Mouse (Mus musculus): ENCODE measurements around the gene Stxbp4. TPM values are rescaled to one million over a fixed set of nuclear protein-coding genes. Genes with fewer than 3 reads are reported as not detected.

Gene Stxbp4
- polyA plus RNA-seq, 1 experiment from 2014 or later = 41.0 TPM

GRCm38 (mm10) chr11:90484750-90485637, 152.9 kb downstream of the Stxbp4 start:
- Histone ChIP-seq H3K27ac (peak overlapping the region; percentile 36; the same call in 1 of the 2 replicates), H3K9ac (no peak overlapping the region), H3K4me3 (replicated peaks) (no peak overlapping the region), H3K9me3 (no peaks in the 10 kb centered on the region), H3K4me1 (peaks cover 15% of the 10 kb centered on the region), H3K27me3 (peaks cover 25% of the 10 kb centered on the region), H3K36me3 (replicated peaks) (peaks cover 13% of the 10 kb centered on the region), H3K4me2 (peak overlapping the region; percentile 13; the same call in 1 of the 2 replicates)
- 23% methylated on average over 14 of the region's 14 CpGs for WGBS
- peak; percentile 88 for ATAC-seq (ENCODE audit: low FRiP score)

GRCm38 (mm10) chr11:90483766-90484165, 154.1 kb downstream of the Stxbp4 start:
- 93% methylated on average over 3 of the region's 3 CpGs for WGBS
- H3K27me3 ChIP-seq = peaks cover 25% of the 10 kb centered on the region
- ATAC-seq (ENCODE audit: low FRiP score) = no peak
- H3K9me3 ChIP-seq = no peaks in the 10 kb centered on the region
- no peak overlapping the region for H3K4me3 ChIP-seq (replicated peaks)
- H3K4me1 ChIP-seq = peaks cover 15% of the 10 kb centered on the region
- H3K4me2 ChIP-seq = no peak overlapping the region
- no peak overlapping the region for H3K27ac ChIP-seq
- no peak overlapping the region for H3K9ac ChIP-seq
- peaks cover 18% of the 10 kb centered on the region for H3K36me3 ChIP-seq (replicated peaks)

DNA sequence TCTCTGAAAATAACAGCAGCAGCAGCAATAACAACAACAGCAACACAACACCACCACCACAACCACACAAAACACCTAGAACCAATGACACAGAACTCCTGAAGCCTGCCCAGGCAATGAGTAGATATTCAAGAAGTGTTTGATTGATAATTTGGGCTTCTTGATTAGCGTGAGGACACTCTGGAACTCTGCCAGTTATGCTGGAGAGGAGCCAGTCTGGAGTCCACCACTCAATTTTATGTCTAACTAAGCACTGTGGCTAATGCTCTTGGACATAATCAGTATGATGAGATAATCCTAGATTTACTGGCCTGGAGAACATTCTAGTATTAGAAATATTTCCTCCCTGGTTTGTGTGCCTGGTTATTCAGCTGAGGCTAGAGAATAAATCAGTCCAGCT, 156.1 kb downstream of the Stxbp4 start:
- H3K9me3 ChIP-seq = no peaks in the 10 kb centered on the region
- ATAC-seq (ENCODE audit: low FRiP score) = no peak

DNA sequence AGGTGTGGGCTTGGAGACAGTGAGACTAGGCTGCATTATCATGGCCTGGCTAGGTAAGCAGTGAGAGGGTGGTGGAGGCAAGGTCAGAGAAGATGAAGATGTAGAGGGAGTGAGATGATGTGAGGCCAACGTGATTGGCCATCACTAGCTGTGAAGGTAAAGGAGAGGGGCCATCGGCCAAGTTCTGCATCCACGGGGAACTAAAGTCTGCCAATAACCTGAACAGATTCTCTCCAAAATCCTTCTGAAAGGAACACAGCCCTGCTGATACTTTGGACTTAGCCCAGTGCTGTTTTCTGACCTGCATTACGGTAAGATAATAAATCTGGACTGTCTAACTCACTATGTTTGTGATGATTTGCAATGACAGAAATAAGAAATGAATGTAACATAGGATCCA, 167.6 kb downstream of the Stxbp4 start:
- Histone ChIP-seq H3K9me3 (no peaks in the 10 kb centered on the region), H3K9ac (no peak overlapping the region), H3K27ac (no peak overlapping the region), H3K4me2 (no peak overlapping the region), H3K4me1 (no peaks in the 10 kb centered on the region), H3K27me3 (no peaks in the 10 kb centered on the region), H3K4me3 (replicated peaks) (no peak overlapping the region), H3K36me3 (replicated peaks) (no peaks in the 10 kb centered on the region)
- no peak for ATAC-seq (ENCODE audit: low FRiP score)
- WGBS = 97% methylated on average over 4 of the region's 4 CpGs

More for the DNA sequence above, 156.1 kb downstream of the Stxbp4 start:
- no peak overlapping the region for H3K27ac ChIP-seq
- no peak overlapping the region for H3K9ac ChIP-seq
- H3K4me1 ChIP-seq = peaks cover 15% of the 10 kb centered on the region
- WGBS = 66% methylated on average over 1 of the region's 1 CpGs
- no peak overlapping the region for H3K4me3 ChIP-seq (replicated peaks)
- H3K27me3 ChIP-seq = peaks cover 13% of the 10 kb centered on the region; the same call in 1 of the 2 replicates
- no peak overlapping the region for H3K4me2 ChIP-seq
- H3K36me3 ChIP-seq (replicated peaks) = peaks cover 8% of the 10 kb centered on the region

GRCm38 (mm10) chr11:90464046-90464595, 173.8 kb downstream of the Stxbp4 start:
- WGBS = 64% methylated on average over 10 of the region's 10 CpGs
- H3K9me3 ChIP-seq = no peaks in the 10 kb centered on the region
- H3K4me3 ChIP-seq (replicated peaks) = no peak overlapping the region
- H3K36me3 ChIP-seq (replicated peaks) = no peaks in the 10 kb centered on the region
- H3K27me3 ChIP-seq = no peaks in the 10 kb centered on the region
- H3K4me2 ChIP-seq = no peak overlapping the region
- H3K27ac ChIP-seq = no peak overlapping the region
- ATAC-seq (ENCODE audit: low FRiP score) = no peak
- H3K9ac ChIP-seq = no peak overlapping the region
- H3K4me1 ChIP-seq = no peaks in the 10 kb centered on the region

DNA sequence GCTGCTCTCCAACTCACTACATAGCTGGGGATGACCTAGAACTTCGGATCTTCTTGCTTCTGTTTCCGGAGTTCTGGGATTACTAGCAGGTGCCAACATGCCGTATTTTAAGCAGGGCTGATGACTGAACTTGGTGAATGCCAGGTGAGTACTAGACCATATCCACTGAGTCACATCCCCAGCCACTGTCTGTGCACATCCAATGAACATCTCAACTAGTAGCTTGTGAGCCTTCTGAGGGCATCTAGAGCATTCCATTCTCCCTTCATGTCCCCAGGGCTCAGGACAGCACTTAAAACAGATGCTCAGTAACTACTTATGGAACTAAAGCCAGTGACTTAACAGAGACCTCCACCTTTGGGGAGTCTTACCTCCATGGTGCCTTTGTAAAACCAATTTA, 177.4 kb downstream of the Stxbp4 start:
- no peaks in the 10 kb centered on the region for H3K9me3 ChIP-seq
- H3K27ac ChIP-seq = no peak overlapping the region
- H3K36me3 ChIP-seq (replicated peaks) = no peaks in the 10 kb centered on the region
- H3K27me3 ChIP-seq = no peaks in the 10 kb centered on the region
- no peak overlapping the region for H3K4me2 ChIP-seq
- WGBS = 90% methylated on average over 3 of the region's 3 CpGs
- ATAC-seq (ENCODE audit: low FRiP score) = no peak
- no peaks in the 10 kb centered on the region for H3K4me1 ChIP-seq
- no peak overlapping the region for H3K4me3 ChIP-seq (replicated peaks)
- no peak overlapping the region for H3K9ac ChIP-seq

GRCm38 (mm10) chr11:90452134-90452533, 185.8 kb downstream of the Stxbp4 start:
- Histone ChIP-seq H3K9ac (no peak overlapping the region), H3K9me3 (no peaks in the 10 kb centered on the region), H3K4me3 (replicated peaks) (no peak overlapping the region), H3K27me3 (no peaks in the 10 kb centered on the region), H3K4me2 (no peak overlapping the region), H3K4me1 (no peaks in the 10 kb centered on the region), H3K27ac (no peak overlapping the region), H3K36me3 (replicated peaks) (no peaks in the 10 kb centered on the region)
- ATAC-seq (ENCODE audit: low FRiP score) = no peak
- WGBS = 71% methylated on average over 3 of the region's 3 CpGs

GRCm38 (mm10) chr11:90451506-90451905, 186.4 kb downstream of the Stxbp4 start:
- WGBS = 79% methylated on average over 5 of the region's 5 CpGs
- no peak overlapping the region for H3K9ac ChIP-seq
- ATAC-seq (ENCODE audit: low FRiP score) = no peak
- no peaks in the 10 kb centered on the region for H3K36me3 ChIP-seq (replicated peaks)
- H3K4me3 ChIP-seq (replicated peaks) = no peak overlapping the region
- H3K4me1 ChIP-seq = no peaks in the 10 kb centered on the region
- no peak overlapping the region for H3K4me2 ChIP-seq
- H3K27ac ChIP-seq = no peak overlapping the region
- H3K27me3 ChIP-seq = no peaks in the 10 kb centered on the region
- H3K9me3 ChIP-seq = no peaks in the 10 kb centered on the region

DNA sequence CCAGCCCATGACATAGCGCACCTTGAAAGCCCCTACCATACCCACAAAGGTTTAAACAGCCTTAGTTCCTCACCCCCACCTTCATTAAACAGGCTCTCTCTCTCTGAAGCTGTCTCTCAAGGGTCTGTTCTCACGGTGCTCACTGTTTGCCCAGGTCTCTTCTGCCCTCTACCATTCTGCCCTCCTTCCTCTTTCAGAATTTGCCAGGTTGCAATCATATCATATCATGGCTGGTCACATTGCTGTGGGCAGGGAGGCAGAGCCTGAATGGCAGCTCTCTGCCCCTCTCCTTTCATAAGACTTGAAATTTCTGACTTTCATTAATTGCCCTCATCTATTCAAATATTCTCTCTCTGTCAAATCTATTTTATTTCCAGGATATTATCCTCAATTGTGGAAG, 195.4 kb downstream of the Stxbp4 start:
- H3K36me3 ChIP-seq (replicated peaks) = no peaks in the 10 kb centered on the region
- no peaks in the 10 kb centered on the region; the same call in 1 of the 2 replicates for H3K4me1 ChIP-seq
- WGBS = 89% methylated on average over 2 of the region's 2 CpGs
- ATAC-seq (ENCODE audit: low FRiP score) = no peak
- H3K4me3 ChIP-seq (replicated peaks) = no peak overlapping the region
- H3K9ac ChIP-seq = no peak overlapping the region
- peaks cover 54% of the 10 kb centered on the region for H3K27me3 ChIP-seq
- no peak overlapping the region for H3K4me2 ChIP-seq
- H3K9me3 ChIP-seq = no peaks in the 10 kb centered on the region
- no peak overlapping the region for H3K27ac ChIP-seq

DNA sequence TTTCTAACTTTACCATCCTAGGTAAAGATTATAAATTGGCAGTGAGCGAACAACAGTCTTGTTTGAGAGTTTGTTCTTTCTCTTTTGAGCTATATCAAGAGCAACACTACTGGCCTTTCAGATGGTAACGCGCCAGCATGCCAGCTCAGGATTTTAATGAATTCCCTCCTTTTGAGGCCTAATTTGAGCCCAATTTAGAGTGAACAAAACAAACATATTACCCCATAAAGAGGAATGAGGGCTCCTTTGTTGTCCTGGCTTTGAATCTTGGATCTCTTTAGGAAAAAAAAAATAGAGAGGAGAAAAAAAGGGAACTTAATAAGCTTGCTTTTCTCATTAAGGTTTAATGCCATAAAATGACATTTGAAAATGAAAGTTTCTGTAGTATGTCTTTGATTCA, 197.0 kb downstream of the Stxbp4 start:
- Histone ChIP-seq H3K4me2 (no peak overlapping the region), H3K27me3 (peaks cover 65% of the 10 kb centered on the region)
- 26% methylated on average over 3 of the region's 3 CpGs for WGBS

DNA sequence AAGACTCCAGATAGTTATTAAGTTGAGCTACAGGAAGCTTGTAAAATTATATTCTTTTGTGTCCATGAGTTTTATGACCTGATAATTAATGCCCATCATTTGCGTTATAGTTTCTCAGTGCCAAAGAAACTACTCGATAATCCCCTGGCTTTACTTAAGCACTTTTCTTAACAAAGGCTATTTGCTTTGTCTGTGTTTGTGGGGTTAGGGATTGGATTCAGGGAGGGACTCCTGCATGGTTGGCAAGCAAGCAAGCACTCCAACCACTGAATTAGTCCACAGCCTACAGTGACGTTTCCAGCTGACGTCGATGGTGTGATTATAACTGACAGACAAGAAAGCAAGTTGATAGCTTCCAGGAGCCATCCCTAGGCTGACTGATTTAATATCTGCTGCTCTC, 199.1 kb downstream of the Stxbp4 start:
- Histone ChIP-seq H3K27ac (no peak overlapping the region), H3K4me2 (no peak overlapping the region), H3K9me3 (no peaks in the 10 kb centered on the region), H3K4me3 (replicated peaks) (no peak overlapping the region), H3K4me1 (no peaks in the 10 kb centered on the region; the same call in 1 of the 2 replicates), H3K36me3 (replicated peaks) (no peaks in the 10 kb centered on the region), H3K9ac (no peak overlapping the region), H3K27me3 (peaks cover 63% of the 10 kb centered on the region)
- 69% methylated on average over 5 of the region's 5 CpGs for WGBS
- ATAC-seq (ENCODE audit: low FRiP score) = no peak

More for the DNA sequence above, 197.0 kb downstream of the Stxbp4 start:
- ATAC-seq (ENCODE audit: low FRiP score) = no peak
- no peaks in the 10 kb centered on the region for H3K36me3 ChIP-seq (replicated peaks)
- H3K9me3 ChIP-seq = no peaks in the 10 kb centered on the region
- H3K27ac ChIP-seq = no peak overlapping the region
- H3K9ac ChIP-seq = no peak overlapping the region
- H3K4me1 ChIP-seq = no peaks in the 10 kb centered on the region; the same call in 1 of the 2 replicates
- no peak overlapping the region for H3K4me3 ChIP-seq (replicated peaks)

Data from forebrain, embryonic 12.5 days (tissue).